In the genomic region with DNA sequence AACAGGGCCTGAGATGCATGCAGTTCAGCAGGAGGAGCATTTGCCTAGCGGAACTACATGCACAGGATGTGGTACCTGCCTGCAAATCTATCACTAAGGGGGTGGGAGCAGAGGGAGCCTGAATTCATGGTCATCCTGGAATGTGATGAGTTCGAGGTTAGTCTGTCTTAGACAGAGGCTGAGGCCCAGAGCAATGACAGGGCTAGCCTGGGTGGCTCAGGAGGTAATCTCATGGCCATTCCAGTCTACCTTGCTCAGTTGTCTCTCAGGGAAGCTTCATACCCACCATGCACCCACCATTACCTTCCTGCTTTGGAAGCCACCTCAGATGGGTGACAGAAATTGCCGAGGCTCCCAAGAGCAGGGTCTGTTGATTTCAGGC, we compare ENCODE assay signal across 8 mouse cellular contexts. TPM values are rescaled to one million over a fixed set of nuclear protein-coding genes. Genes with fewer than 3 reads are reported as not detected.
DNase-seq lines count a peak whose midpoint lies in the region; ATAC-seq and TF ChIP-seq lines count a peak whose summit lies in the region.

No protein-coding gene starts in this region.

- peak overlapping the region; percentile 87 for H3K9ac ChIP-seq in heart, embryonic 16.5 days (ENCODE audit: low read length)
- H3K9ac ChIP-seq in liver, embryonic 16.5 days (ENCODE audit: low read depth, low read length): peak overlapping the region; percentile 77

- WGBS in heart, embryonic 16.5 days: 59% methylated on average over 3 of the region's 3 CpGs
- WGBS in liver, embryonic 16.5 days (ENCODE audit: insufficient replicate concordance): 39% methylated on average over 3 of the region's 3 CpGs

- peak overlapping the region; percentile 76 for H3K4me3 ChIP-seq in G1E (ENCODE audit: low read depth, low read length)
- H3K4me3 ChIP-seq in heart, embryonic 16.5 days (ENCODE audit: low read length): peak overlapping the region; percentile 71
- H3K4me3 ChIP-seq in liver, embryonic 16.5 days (ENCODE audit: low read depth, low read length): peak overlapping the region; percentile 62

- H3K27ac ChIP-seq in heart, embryonic 16.5 days (ENCODE audit: low read length): peak overlapping the region; percentile 100
- H3K27ac ChIP-seq in liver, embryonic 16.5 days (ENCODE audit: low read length): peak overlapping the region; percentile 98

- intact Hi-C loops in left cerebral cortex, postnatal 25 days (cut with DNase I): no loop called here

- H3K4me1 ChIP-seq in G1E (ENCODE audit: insufficient read depth, low read depth, low read length): peaks cover 77% of the 10 kb centered on the region
- peaks cover 47% of the 10 kb centered on the region for H3K4me1 ChIP-seq in heart, embryonic 16.5 days (ENCODE audit: control insufficient read depth, insufficient read depth, low read length)
- peaks cover 83% of the 10 kb centered on the region for H3K4me1 ChIP-seq in liver, embryonic 16.5 days (ENCODE audit: control insufficient read depth, low read depth, low read length)

- DNase-seq in kidney, adult 9 months: peak; percentile 23
- DNase-seq in kidney, postnatal 14 days: no peak
- no peak for DNase-seq in G1E (ENCODE audit: low spot score)
- no peak for DNase-seq in cerebellum, postnatal 10 days
- DNase-seq in left cerebral cortex, postnatal 25 days (ENCODE audit: low spot score in 2 of 2): no peak
- DNase-seq in cerebellum, adult 9-11 months: no peak

- no peak for ATAC-seq in G1E (ENCODE audit: extremely low read depth, insufficient number of reproducible peaks, low FRiP score, poor library complexity, severe bottlenecking)
- ATAC-seq in heart, embryonic 16.5 days (replicated peaks; ENCODE audit: extremely low read depth, insufficient read depth, low FRiP score): no peak
- ATAC-seq in liver, embryonic 16.5 days (ENCODE audit: low read depth): no peak

- no peaks in the 10 kb centered on the region for H3K27me3 ChIP-seq in G1E (ENCODE audit: insufficient read depth, low read length)
- H3K27me3 ChIP-seq in heart, embryonic 16.5 days (ENCODE audit: control insufficient read depth, insufficient read depth, low read length): no peaks in the 10 kb centered on the region
- no peaks in the 10 kb centered on the region for H3K27me3 ChIP-seq in liver, embryonic 16.5 days (ENCODE audit: control insufficient read depth, insufficient read depth, low read depth, low read length)

- no peaks in the 10 kb centered on the region for H3K9me3 ChIP-seq in G1E (replicated peaks)
- H3K9me3 ChIP-seq in heart, embryonic 16.5 days (replicated peaks; ENCODE audit: control insufficient read depth, low read length): no peaks in the 10 kb centered on the region
- no peaks in the 10 kb centered on the region for H3K9me3 ChIP-seq in liver, embryonic 16.5 days (replicated peaks; ENCODE audit: control insufficient read depth, low read length)

- TF ChIP-seq CTCF in G1E (IDR thresholded peaks at IDR 0.05; ENCODE audit: low read depth, low read length): no peak

- H3K4me2 ChIP-seq in heart, embryonic 16.5 days (ENCODE audit: low read depth, low read length): peak overlapping the region; percentile 96
- H3K4me2 ChIP-seq in liver, embryonic 16.5 days (ENCODE audit: low read depth, low read length): peak overlapping the region; percentile 73

- H3K36me3 ChIP-seq in G1E (replicated peaks): peaks cover 29% of the 10 kb centered on the region
- peaks cover 14% of the 10 kb centered on the region for H3K36me3 ChIP-seq in heart, embryonic 16.5 days (ENCODE audit: control insufficient read depth, insufficient read depth)
- peaks cover 9% of the 10 kb centered on the region for H3K36me3 ChIP-seq in liver, embryonic 16.5 days (ENCODE audit: control insufficient read depth, insufficient read depth)

RNA-seq across cellular contexts. Expression of gene Hif3a, which starts 2.8 kb away (rescaled TPM):
- total RNA-seq in G1E (2014; fragmentation: Nextera tagmentation): 240 and 246 TPM in 2 replicates
- total RNA-seq in G1E (2017): 18.0 and 19.6 TPM in 2 replicates
- polyA plus RNA-seq in G1E (2012): 162 and 183 TPM in 2 replicates
- 36.3 and 43.4 TPM in 2 replicates for polyA plus RNA-seq in heart, embryonic 16.5 days (2015; fragmentation: Nextera tagmentation; extraction: Ambion mirVana)
- polyA plus RNA-seq in liver, embryonic 16.5 days (2015; fragmentation: Nextera tagmentation; extraction: Ambion mirVana): 36.0 and 43.3 TPM in 2 replicates
- total RNA-seq in left cerebral cortex, postnatal 25 days (2021): 1 to 10 TPM; 5.3 to 8.5 TPM

RNA-seq across cellular contexts. Expression of gene Psg16, which starts 14.4 kb away (rescaled TPM):
- total RNA-seq in G1E (2014; fragmentation: Nextera tagmentation): 0.87 and 1.9 TPM in 2 replicates
- 0.29 and 0.71 TPM in 2 replicates for total RNA-seq in G1E (2017)
- 0.02 and 0.08 TPM in 2 replicates for polyA plus RNA-seq in G1E (2012)
- 0.17 and 0.22 TPM in 2 replicates for polyA plus RNA-seq in heart, embryonic 16.5 days (2015; fragmentation: Nextera tagmentation; extraction: Ambion mirVana)
- polyA plus RNA-seq in liver, embryonic 16.5 days (2015; fragmentation: Nextera tagmentation; extraction: Ambion mirVana): 0.20 and 0.25 TPM in 2 replicates
- total RNA-seq in left cerebral cortex, postnatal 25 days (2021): 1 to 10 TPM; 4.1 to 5.5 TPM

RNA-seq across cellular contexts. Expression of gene Ppp5c, which starts 31.7 kb away (rescaled TPM):
- 102 and 112 TPM in 2 replicates for total RNA-seq in G1E (2014; fragmentation: Nextera tagmentation)
- total RNA-seq in G1E (2017): 44.9 and 50.2 TPM in 2 replicates
- 92.9 and 94.1 TPM in 2 replicates for polyA plus RNA-seq in G1E (2012)
- polyA plus RNA-seq in heart, embryonic 16.5 days (2015; fragmentation: Nextera tagmentation; extraction: Ambion mirVana): 105 and 108 TPM in 2 replicates
- polyA plus RNA-seq in liver, embryonic 16.5 days (2015; fragmentation: Nextera tagmentation; extraction: Ambion mirVana): 38.0 and 38.6 TPM in 2 replicates
- total RNA-seq in left cerebral cortex, postnatal 25 days (2021): 100 to 1,000 TPM; 167 to 169 TPM
